Mouse (Mus musculus): Measurements from ENCODE around the gene Ebf1. TPM values are rescaled to one million over a fixed set of nuclear protein-coding genes. Genes with fewer than 3 reads are reported as not detected.

The Ebf1 gene
- polyA plus RNA-seq, 1 experiment from 2014 or later, result 43.7 TPM

DNA sequence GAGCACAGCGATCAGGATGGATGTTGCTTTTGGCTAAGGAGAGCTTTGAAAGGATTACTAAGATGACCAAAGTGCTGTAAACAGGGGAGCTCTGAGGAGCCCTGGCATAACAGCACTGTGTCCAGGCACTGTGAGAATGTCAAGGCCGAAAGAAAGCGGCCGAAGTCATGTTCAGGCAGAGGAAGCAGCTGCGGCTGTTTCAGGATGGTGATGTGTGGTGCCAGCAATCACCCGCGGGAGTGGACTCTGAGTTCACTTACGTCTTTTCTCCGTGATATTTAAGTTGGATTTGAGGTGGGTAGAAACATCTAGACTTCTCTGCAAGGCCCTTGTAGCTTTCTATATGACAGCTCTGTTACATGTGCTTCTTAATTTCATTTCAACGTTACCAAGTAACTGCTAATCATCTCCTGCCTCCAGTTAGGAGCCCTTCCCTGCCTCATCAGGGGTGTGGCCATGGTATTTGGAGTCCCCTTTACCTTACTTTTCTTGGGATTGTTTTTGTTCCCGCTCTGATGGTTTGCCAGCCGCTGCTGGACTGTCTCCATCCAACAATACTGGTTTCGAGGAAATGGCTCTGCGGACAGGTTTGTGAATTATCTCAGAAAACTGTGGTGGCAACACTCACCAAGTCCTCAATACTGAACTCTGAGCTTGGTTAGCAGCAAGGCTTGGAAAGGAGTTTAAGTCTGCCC is 345.8 kb downstream of the Ebf1 start:
- Histone ChIP-seq H3K27me3 (replicated peaks; ENCODE audit: control insufficient read depth, insufficient read depth, low read length) (0 out of 2 replicates have a peak, but pooled peaks cover 3% of the 10 kb centered on the region), H3K4me1 (replicated peaks; ENCODE audit: control insufficient read depth, insufficient read depth, low read length) (no peaks in the 10 kb centered on the region), H3K4me2 (ENCODE audit: low read length) (no peak overlapping the region), H3K9ac (replicated peaks; ENCODE audit: low read depth, low read length) (no peak overlapping the region), H3K36me3 (ENCODE audit: control insufficient read depth, insufficient read depth) (no peaks in the 10 kb centered on the region), H3K27ac (ENCODE audit: low read length) (no peak overlapping the region), H3K4me3 (replicated peaks; ENCODE audit: low read length) (no peak overlapping the region), H3K9me3 (ENCODE audit: control insufficient read depth, low read length) (no peaks in the 10 kb centered on the region)
- no peak for ATAC-seq
- 80% methylated on average over 14 of the region's 14 CpGs for WGBS

GRCm38 (mm10) chr11:44969011-44969410 is 351.9 kb downstream of the Ebf1 start:
- no peak for ATAC-seq
- WGBS, result 51% methylated on average over 4 of the region's 4 CpGs

DNA sequence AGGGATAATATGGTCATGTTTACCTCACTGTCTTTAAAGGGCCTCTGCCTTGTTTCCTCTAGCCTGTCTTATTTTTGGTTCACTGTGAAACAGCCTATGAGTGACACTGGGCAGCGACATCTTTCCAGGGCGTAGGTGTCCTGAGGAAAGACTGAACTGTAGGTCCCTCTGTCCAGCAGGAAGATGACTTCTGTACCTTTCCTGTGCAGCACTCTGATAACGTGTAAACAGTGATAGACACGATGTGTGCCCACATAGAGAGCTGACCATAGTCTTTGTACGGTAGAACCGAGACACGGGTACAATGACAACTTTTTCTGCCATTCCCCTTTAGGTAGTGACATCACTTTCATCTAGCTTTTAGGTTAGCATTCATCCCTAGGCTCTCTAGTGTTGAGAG is 357.2 kb downstream of the Ebf1 start:
- Histone ChIP-seq H3K4me3 (replicated peaks; ENCODE audit: low read length) (no peak overlapping the region), H3K4me1 (replicated peaks; ENCODE audit: control insufficient read depth, insufficient read depth, low read length) (peaks cover 29% of the 10 kb centered on the region), H3K27ac (ENCODE audit: low read length) (no peak overlapping the region), H3K27me3 (replicated peaks; ENCODE audit: control insufficient read depth, insufficient read depth, low read length) (0 out of 2 replicates have a peak, but pooled peaks cover 2% of the 10 kb centered on the region), H3K4me2 (ENCODE audit: low read length) (no peak overlapping the region), H3K9ac (replicated peaks; ENCODE audit: low read depth, low read length) (no peak overlapping the region), H3K36me3 (ENCODE audit: control insufficient read depth, insufficient read depth) (no peaks in the 10 kb centered on the region), H3K9me3 (ENCODE audit: control insufficient read depth, low read length) (no peaks in the 10 kb centered on the region)
- WGBS, result 90% methylated on average over 7 of the region's 7 CpGs
- ATAC-seq, result no peak

More at GRCm38 (mm10) chr11:44969011-44969410, 351.9 kb downstream of the Ebf1 start:
- Histone ChIP-seq H3K36me3 (ENCODE audit: control insufficient read depth, insufficient read depth) (no peaks in the 10 kb centered on the region), H3K27ac (ENCODE audit: low read length) (no peak overlapping the region), H3K27me3 (replicated peaks; ENCODE audit: control insufficient read depth, insufficient read depth, low read length) (0 out of 2 replicates have a peak, but pooled peaks cover 2% of the 10 kb centered on the region), H3K4me1 (replicated peaks; ENCODE audit: control insufficient read depth, insufficient read depth, low read length) (no peaks in the 10 kb centered on the region), H3K4me3 (replicated peaks; ENCODE audit: low read length) (no peak overlapping the region), H3K9me3 (ENCODE audit: control insufficient read depth, low read length) (no peaks in the 10 kb centered on the region), H3K4me2 (ENCODE audit: low read length) (no peak overlapping the region), H3K9ac (replicated peaks; ENCODE audit: low read depth, low read length) (no peak overlapping the region)

DNA sequence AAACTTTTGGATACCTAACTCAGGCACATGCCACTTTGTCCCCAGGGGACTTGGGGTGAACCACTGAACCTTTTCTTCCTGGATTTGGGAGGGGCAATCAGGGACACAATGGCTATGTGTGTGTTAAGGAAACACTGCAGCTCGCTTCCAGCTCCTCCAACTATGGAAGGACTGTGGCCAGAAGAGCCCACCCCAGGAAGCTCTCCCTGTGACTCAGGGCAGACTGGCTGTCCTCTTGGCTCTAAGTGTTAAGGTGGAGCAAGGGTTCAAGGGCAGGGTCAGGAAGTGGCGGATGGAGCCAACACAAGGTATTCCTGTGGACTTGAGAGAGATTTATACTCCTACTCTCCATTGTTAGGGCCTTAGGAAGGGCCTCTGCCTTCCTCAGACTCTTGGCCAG is 358.0 kb downstream of the Ebf1 start:
- Histone ChIP-seq H3K4me3 (replicated peaks; ENCODE audit: low read length) (no peak overlapping the region), H3K4me2 (ENCODE audit: low read length) (no peak overlapping the region)
- 57% methylated on average over 2 of the region's 2 CpGs for WGBS

GRCm38 (mm10) chr11:44976254-44976802 is 359.2 kb downstream of the Ebf1 start:
- Histone ChIP-seq H3K27ac (ENCODE audit: low read length) (no peak overlapping the region), H3K9me3 (ENCODE audit: control insufficient read depth, low read length) (no peaks in the 10 kb centered on the region), H3K36me3 (ENCODE audit: control insufficient read depth, insufficient read depth) (no peaks in the 10 kb centered on the region), H3K4me2 (ENCODE audit: low read length) (no peak overlapping the region), H3K4me3 (replicated peaks; ENCODE audit: low read length) (no peak overlapping the region), H3K4me1 (replicated peaks; ENCODE audit: control insufficient read depth, insufficient read depth, low read length) (peaks cover 29% of the 10 kb centered on the region), H3K27me3 (replicated peaks; ENCODE audit: control insufficient read depth, insufficient read depth, low read length) (0 out of 2 replicates have a peak, but pooled peaks cover 2% of the 10 kb centered on the region), H3K9ac (replicated peaks; ENCODE audit: low read depth, low read length) (no peak overlapping the region)
- 68% methylated on average over 5 of the region's 5 CpGs for WGBS
- no peak for ATAC-seq

More for the DNA sequence above, 358.0 kb downstream of the Ebf1 start:
- ATAC-seq, result no peak
- 0 out of 2 replicates have a peak, but pooled peaks cover 2% of the 10 kb centered on the region for H3K27me3 ChIP-seq (replicated peaks; ENCODE audit: control insufficient read depth, insufficient read depth, low read length)
- no peaks in the 10 kb centered on the region for H3K36me3 ChIP-seq (ENCODE audit: control insufficient read depth, insufficient read depth)
- H3K9me3 ChIP-seq (ENCODE audit: control insufficient read depth, low read length), result no peaks in the 10 kb centered on the region
- H3K27ac ChIP-seq (ENCODE audit: low read length), result no peak overlapping the region
- H3K4me1 ChIP-seq (replicated peaks; ENCODE audit: control insufficient read depth, insufficient read depth, low read length), result peaks cover 29% of the 10 kb centered on the region
- no peak overlapping the region for H3K9ac ChIP-seq (replicated peaks; ENCODE audit: low read depth, low read length)

- peak; percentile 95 for ATAC-seq
- Histone ChIP-seq H3K4me2 (ENCODE audit: low read length) (no peak overlapping the region), H3K27ac (ENCODE audit: low read length) (no peak overlapping the region; the same call in 1 of the 2 replicates), H3K27me3 (replicated peaks; ENCODE audit: control insufficient read depth, insufficient read depth, low read length) (peaks cover 5% of the 10 kb centered on the region; the same call in 1 of the 2 replicates), H3K4me1 (replicated peaks; ENCODE audit: control insufficient read depth, insufficient read depth, low read length) (peaks cover 29% of the 10 kb centered on the region), H3K9me3 (ENCODE audit: control insufficient read depth, low read length) (no peaks in the 10 kb centered on the region), H3K9ac (replicated peaks; ENCODE audit: low read depth, low read length) (no peak overlapping the region), H3K4me3 (replicated peaks; ENCODE audit: low read length) (no peak overlapping the region), H3K36me3 (ENCODE audit: control insufficient read depth, insufficient read depth) (no peaks in the 10 kb centered on the region)
- WGBS, result 47% methylated on average over 4 of the region's 4 CpGs
Measured at GRCm38 (mm10) chr11:44977921-44978397, 360.8 kb downstream of the Ebf1 start.

DNA sequence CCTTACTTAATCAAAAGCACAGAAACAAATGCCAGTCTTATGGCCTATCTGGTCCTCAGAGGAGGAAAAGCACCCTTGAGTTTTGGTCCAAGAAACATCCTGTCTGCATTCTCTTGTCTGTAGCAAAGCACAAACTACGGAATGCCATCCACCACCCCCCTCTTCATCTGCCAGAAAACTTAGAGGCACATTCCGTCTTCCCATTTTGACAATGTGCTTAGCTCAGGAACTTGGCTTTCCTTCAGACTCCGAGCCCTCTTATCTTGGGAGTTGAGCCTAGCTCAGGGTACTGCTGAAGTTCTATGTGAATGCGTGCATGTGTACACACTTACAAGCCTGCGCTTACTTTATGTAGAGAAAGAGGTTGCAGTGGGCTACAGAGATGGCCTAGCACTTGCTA is 362.3 kb downstream of the Ebf1 start:
- H3K9ac ChIP-seq (replicated peaks; ENCODE audit: low read depth, low read length), result no peak overlapping the region
- WGBS, result 83% methylated on average over 5 of the region's 5 CpGs
- no peaks in the 10 kb centered on the region for H3K9me3 ChIP-seq (ENCODE audit: control insufficient read depth, low read length)
- no peak overlapping the region for H3K27ac ChIP-seq (ENCODE audit: low read length)
- H3K27me3 ChIP-seq (replicated peaks; ENCODE audit: control insufficient read depth, insufficient read depth, low read length), result peaks cover 3% of the 10 kb centered on the region; the same call in 1 of the 2 replicates
- H3K4me2 ChIP-seq (ENCODE audit: low read length), result no peak overlapping the region
- ATAC-seq, result no peak
- H3K36me3 ChIP-seq (ENCODE audit: control insufficient read depth, insufficient read depth), result no peaks in the 10 kb centered on the region
- peaks cover 29% of the 10 kb centered on the region for H3K4me1 ChIP-seq (replicated peaks; ENCODE audit: control insufficient read depth, insufficient read depth, low read length)
- no peak overlapping the region for H3K4me3 ChIP-seq (replicated peaks; ENCODE audit: low read length)

- Histone ChIP-seq H3K4me2 (ENCODE audit: low read length) (no peak overlapping the region), H3K36me3 (ENCODE audit: control insufficient read depth, insufficient read depth) (no peaks in the 10 kb centered on the region), H3K4me3 (replicated peaks; ENCODE audit: low read length) (no peak overlapping the region), H3K27ac (ENCODE audit: low read length) (no peak overlapping the region), H3K9ac (replicated peaks; ENCODE audit: low read depth, low read length) (no peak overlapping the region), H3K9me3 (ENCODE audit: control insufficient read depth, low read length) (no peaks in the 10 kb centered on the region), H3K27me3 (replicated peaks; ENCODE audit: control insufficient read depth, insufficient read depth, low read length) (peaks cover 6% of the 10 kb centered on the region), H3K4me1 (replicated peaks; ENCODE audit: control insufficient read depth, insufficient read depth, low read length) (peaks cover 18% of the 10 kb centered on the region)
- WGBS, result 50% methylated on average over 9 of the region's 9 CpGs
- ATAC-seq, result no peak
Measured at GRCm38 (mm10) chr11:44982225-44982624, 365.1 kb downstream of the Ebf1 start.

- Histone ChIP-seq H3K27me3 (replicated peaks; ENCODE audit: control insufficient read depth, insufficient read depth, low read length) (peaks cover 6% of the 10 kb centered on the region), H3K9ac (replicated peaks; ENCODE audit: low read depth, low read length) (no peak overlapping the region), H3K27ac (ENCODE audit: low read length) (no peak overlapping the region), H3K9me3 (ENCODE audit: control insufficient read depth, low read length) (no peaks in the 10 kb centered on the region), H3K4me3 (replicated peaks; ENCODE audit: low read length) (no peak overlapping the region), H3K4me2 (ENCODE audit: low read length) (no peak overlapping the region), H3K4me1 (replicated peaks; ENCODE audit: control insufficient read depth, insufficient read depth, low read length) (peaks cover 3% of the 10 kb centered on the region; the same call in 1 of the 2 replicates), H3K36me3 (ENCODE audit: control insufficient read depth, insufficient read depth) (no peaks in the 10 kb centered on the region)
- whole genome bisulfite sequencing, result 74% methylated on average over 6 of the region's 6 CpGs
- no peak for ATAC-seq
Measured at GRCm38 (mm10) chr11:44983961-44984360, 366.8 kb downstream of the Ebf1 start.
